Mouse (Mus musculus): ENCODE results near the gene Maneal.

- TF ChIP-seq POLR2A (IDR thresholded peaks at IDR 0.05; ENCODE audit: control insufficient read depth, extremely low read depth, insufficient read depth, low read length, poor library complexity) (no peak), CTCF (IDR thresholded peaks at IDR 0.05; ENCODE audit: borderline replicate concordance, control insufficient read depth, extremely low read depth, insufficient read depth, low read length, poor library complexity) (no peak)
Observed at GRCm38 (mm10) chr4:124899906-124900305, 37.9 kb upstream of the Maneal start.
